Mouse (Mus musculus): ENCODE results near the gene Myo18a.

DNA sequence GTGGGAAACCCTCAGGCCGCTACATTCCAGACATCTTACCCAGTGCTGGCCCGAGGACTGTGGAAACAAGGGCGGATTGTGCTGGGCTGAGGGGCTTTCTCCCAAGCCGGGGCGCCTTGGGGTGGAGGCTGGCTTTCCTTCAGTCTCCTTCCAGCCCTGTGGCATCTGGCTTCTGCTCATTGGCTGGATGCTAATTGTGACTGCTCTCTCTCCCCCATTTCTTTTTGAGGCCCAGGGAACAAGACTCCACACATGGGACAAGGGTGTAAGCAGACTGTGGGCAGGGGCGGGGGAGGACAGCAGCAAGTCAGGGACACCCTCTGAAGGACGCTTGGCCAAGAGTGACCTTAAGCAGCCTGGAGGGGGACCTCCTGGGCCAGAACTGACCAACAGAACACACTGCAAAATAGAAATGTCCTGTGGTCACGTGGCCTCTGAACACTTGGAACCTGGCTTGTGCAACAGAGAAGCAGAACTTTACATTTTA is 28.2 kb downstream of the Myo18a start:
- TF ChIP-seq POLR2A (IDR thresholded peaks at IDR 0.05; ENCODE audit: borderline replicate concordance, extremely low read depth, insufficient read depth, insufficient read length, poor library complexity, severe bottlenecking) (no peak), CTCF (IDR thresholded peaks at IDR 0.05; ENCODE audit: borderline replicate concordance, extremely low read depth, insufficient read depth, insufficient read length) (no peak)
